Mouse (Mus musculus) embryonic facial prominence, embryonic 11.5 days (tissue): ENCODE measurements around the gene H60b. TPM values are rescaled to one million over a fixed set of nuclear protein-coding genes. Genes with fewer than 3 reads are reported as not detected.
"Not testable (repeated sequence)": the region's sequence is repeated elsewhere in the genome, so short reads cannot be mapped to it uniquely, and the experiment has no call there.

Experiments
- ATAC-seq: fragments of 200-750 bp; cut with Nextera tagmentation; replicated peaks from 2 replicates; pipeline ENCODE4 v1.8.0; 2017; ENCODE audit warnings: low read depth; ENCODE audit not compliant: insufficient number of reproducible peaks, low FRiP score, low TSS enrichment
- DNase-seq: peaks from one replicate; pipeline ENCODE4 v3.0.0-alpha.2; 2015; ENCODE audit warnings: low spot score
- H3K27ac ChIP-seq: fragments of 300-500 bp; sonication (generic); replicated peaks from 2 replicates; pipeline ENCODE4 v1.5.1; 2014; ENCODE audit warnings: mild to moderate bottlenecking, low read depth, low read length, control low read depth
- H3K27me3 ChIP-seq: fragments of 300-500 bp; sonication (generic); 2 replicates; pipeline ENCODE4 v1.6.1; 2014; ENCODE audit warnings: mild to moderate bottlenecking, low read length, moderate library complexity, mixed read lengths; ENCODE audit not compliant: control insufficient read depth, insufficient read depth
- H3K36me3 ChIP-seq: fragments of 300-500 bp; sonication (generic); replicated peaks from 2 replicates; pipeline ENCODE4 v1.6.1; 2014; ENCODE audit warnings: low read depth, mild to moderate bottlenecking, low read length, moderate library complexity, mixed read lengths; ENCODE audit not compliant: control insufficient read depth, insufficient read depth
- H3K4me1 ChIP-seq: fragments of 300-500 bp; sonication (generic); 2 replicates; pipeline ENCODE4 v1.6.1; 2014; ENCODE audit warnings: low read length, mixed read lengths; ENCODE audit not compliant: control insufficient read depth, insufficient read depth
- H3K4me2 ChIP-seq: fragments of 300-500 bp; sonication (generic); 2 replicates; pipeline ENCODE4 v1.6.1; 2014; ENCODE audit warnings: low read depth, mild to moderate bottlenecking, control low read depth, low read length, moderate library complexity
- H3K4me3 ChIP-seq: fragments of 300-500 bp; sonication (generic); 2 replicates; pipeline ENCODE4 v1.5.1; 2014; ENCODE audit warnings: low read depth, low read length, control low read depth
- H3K9ac ChIP-seq: fragments of 300-500 bp; sonication (generic); replicated peaks from 2 replicates; pipeline ENCODE4 v1.6.1; 2014; ENCODE audit warnings: mild to moderate bottlenecking, control low read depth, low read length
- H3K9me3 ChIP-seq: fragments of 300-500 bp; sonication (generic); replicated peaks from 2 replicates; pipeline ENCODE4 v1.6.1; 2016; ENCODE audit warnings: mild to moderate bottlenecking, low read length, inconsistent platforms, mixed read lengths; ENCODE audit not compliant: control insufficient read depth
- WGBS: fragments of 180-500 bp; shearing (Covaris S2); extraction: QIAGEN DNeasy Blood & Tissue Kit; methylation state at CpG from one replicate; pipeline ENCODE4 v1.1.7; 2014; 5-methylcytosine and 5-hydroxymethylcytosine counted together
- polyA plus RNA-seq: library from polyadenylated mRNA; unstranded; fragments of >200 nt; fragmentation: Nextera tagmentation; extraction: Ambion mirVana; gene quantifications from 2 replicates; pipeline ENCODE4 v1.2.1, GENCODE M21; 2014

The H60b gene
- polyA plus RNA-seq, 1 experiment from 2014 or later: 0.32 TPM

DNA sequence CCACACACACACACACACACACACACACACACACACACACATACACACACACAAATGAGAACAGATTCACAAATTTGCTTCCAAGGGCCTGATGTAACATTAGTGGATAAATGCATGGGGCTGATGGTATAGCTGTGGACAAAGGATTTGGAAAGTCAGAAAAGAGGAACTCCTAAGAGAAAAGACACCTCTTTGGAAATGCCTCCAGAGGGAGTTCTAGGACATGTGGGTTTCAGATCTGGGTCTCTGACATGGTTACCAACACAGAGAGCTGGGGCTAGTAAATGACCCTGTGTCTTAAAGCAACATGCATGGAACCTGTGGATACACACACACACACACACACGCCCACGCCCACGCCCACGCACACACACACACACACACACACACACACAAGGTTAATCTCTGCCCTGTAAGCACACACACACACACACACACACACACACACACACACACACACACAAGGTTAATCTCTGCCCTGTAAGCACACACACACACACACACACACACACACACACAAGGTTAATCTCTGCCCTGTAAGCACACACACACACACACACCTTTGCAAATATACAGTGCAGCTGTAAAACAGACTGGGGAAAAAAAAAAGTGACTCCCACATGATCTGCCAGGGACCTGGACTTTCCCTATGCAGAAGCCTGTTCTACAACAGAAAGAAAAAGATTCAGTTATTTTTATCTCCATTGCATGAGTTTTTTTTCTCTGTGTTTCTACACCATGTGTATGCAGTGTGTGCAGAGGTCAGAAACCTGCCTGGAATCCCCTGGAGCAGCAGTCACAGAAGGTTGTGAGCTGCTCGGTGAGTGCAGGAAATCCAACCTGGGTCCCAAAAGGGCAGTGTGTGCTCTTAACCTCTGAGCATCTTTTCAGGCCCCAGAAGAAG is 14.3 kb downstream of the H60b start:
- not testable (repeated sequence) for H3K4me3 ChIP-seq, ATAC-seq, DNase-seq

DNA sequence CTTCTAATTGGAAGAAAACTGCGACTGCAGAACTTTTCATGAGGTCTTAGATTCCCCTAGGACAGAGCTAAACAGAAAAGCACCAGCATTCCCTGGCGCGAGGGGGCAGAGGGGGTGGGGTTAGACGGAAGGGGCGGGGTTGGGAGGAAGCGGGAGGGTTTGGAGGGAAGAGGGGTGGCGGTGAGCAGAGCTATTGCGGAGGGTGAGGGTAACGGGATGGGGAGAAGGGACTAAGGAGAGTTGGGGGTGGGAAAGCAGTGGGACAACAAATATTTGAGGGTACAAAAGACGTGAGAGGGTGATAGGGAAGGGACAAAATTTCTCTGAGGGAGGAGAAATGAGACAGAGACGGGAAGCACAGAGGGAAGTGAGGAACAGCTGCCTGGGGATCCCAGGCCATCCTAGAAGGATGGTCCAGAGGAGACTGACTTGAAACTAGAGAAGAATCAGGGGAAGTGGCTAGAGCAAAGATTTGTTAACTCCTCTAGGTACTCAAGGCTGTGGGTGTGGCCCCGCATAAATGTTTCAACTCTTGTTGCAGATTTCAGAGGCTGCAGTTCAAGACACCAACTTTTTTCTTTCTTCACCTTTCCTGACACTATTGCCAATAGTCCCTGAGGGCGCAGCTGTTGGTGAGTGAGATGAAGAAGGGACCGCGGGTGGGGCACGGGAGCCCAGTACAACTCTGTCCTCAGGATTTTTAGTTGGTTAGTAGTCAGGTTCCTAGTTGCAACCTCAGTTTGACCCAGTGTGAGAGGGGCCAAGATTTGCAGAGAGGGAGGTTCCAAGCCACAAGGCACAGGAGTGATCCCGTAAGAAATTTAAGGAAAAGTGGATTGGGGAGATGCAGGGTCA is 15.2 kb downstream of the H60b start:
- not testable (repeated sequence) for H3K9me3 ChIP-seq, H3K4me1 ChIP-seq, H3K36me3 ChIP-seq, H3K27me3 ChIP-seq, H3K4me2 ChIP-seq, H3K27ac ChIP-seq, H3K4me3 ChIP-seq, H3K9ac ChIP-seq
- DNase-seq (peak; percentile 47), ATAC-seq (peak; percentile 67)
- 11% methylated on average over 11 of the region's 17 CpGs for WGBS

More for the DNA sequence above, 14.3 kb downstream of the H60b start:
- not testable (repeated sequence) for H3K9me3 ChIP-seq, H3K4me1 ChIP-seq, H3K27me3 ChIP-seq, H3K4me2 ChIP-seq, H3K27ac ChIP-seq, H3K36me3 ChIP-seq, H3K9ac ChIP-seq
- WGBS: 51% methylated on average over 4 of the region's 5 CpGs

DNA sequence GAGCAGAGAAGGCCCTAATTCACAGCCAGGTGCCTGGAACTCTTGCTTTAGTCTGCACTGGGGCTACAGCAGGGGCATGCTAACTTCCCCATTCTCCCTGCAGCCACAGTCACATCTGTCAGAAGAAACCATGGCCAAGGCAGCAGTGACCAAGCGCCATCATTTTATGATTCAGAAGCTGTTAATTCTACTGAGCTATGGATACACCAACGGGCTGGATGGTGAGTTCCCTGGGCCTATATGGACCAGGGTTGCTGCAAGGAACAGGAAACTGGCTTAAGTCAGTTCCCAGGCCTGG is 15.8 kb downstream of the H60b start:
- not testable (repeated sequence) for H3K4me2 ChIP-seq, H3K4me3 ChIP-seq, H3K4me1 ChIP-seq, H3K36me3 ChIP-seq, H3K27ac ChIP-seq, H3K9ac ChIP-seq, H3K9me3 ChIP-seq, DNase-seq, ATAC-seq, H3K27me3 ChIP-seq
- WGBS: 81% methylated on average over 2 of the region's 2 CpGs

DNA sequence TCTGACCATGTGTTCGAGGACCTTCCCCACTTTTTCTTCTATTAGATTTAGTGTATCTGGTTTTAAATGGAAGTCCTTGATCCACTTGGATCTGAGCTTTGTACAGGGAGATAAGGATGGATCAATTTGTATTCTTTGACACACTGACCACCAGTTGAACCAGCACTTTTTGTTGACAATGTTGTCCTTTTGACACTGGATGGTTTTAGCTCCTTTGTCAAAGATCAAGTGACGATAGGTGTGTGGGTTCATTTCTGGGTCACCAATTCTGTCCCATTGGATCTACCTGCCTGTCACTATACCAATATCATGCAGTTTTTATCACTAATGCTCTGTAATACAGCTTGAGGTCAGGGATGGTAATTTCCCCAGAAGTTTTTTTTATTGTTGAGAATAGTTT is 18.1 kb downstream of the H60b start:
- 86% methylated on average over 2 of the region's 2 CpGs for WGBS
- ATAC-seq, H3K36me3 ChIP-seq, H3K4me3 ChIP-seq, H3K27ac ChIP-seq, H3K4me1 ChIP-seq, H3K9ac ChIP-seq, DNase-seq, H3K9me3 ChIP-seq, H3K4me2 ChIP-seq, H3K27me3 ChIP-seq: not testable (repeated sequence)

DNA sequence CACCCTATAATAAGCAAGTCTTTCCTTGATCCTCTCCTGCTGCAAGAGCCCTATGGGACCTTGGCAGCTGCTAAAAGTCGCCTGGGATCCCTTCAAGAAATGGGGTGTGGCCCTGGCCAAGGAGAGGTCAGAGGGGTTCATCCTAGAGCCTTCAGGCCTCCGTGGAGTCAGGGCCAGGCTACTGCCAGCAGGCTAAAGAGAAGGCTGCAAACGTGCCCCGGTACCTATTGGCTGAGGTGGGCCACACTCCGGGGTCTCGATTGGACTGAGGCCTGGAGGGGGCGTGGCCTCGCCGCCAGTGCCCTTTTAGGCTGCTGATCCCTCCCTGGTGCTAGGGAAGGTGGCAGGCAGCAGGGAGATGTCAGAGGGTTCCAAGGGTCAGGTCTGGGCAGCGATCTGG is 32.6 kb downstream of the H60b start:
- peak; percentile 83 for ATAC-seq
- H3K9ac ChIP-seq, H3K4me3 ChIP-seq, H3K27me3 ChIP-seq, H3K4me2 ChIP-seq, H3K4me1 ChIP-seq, H3K9me3 ChIP-seq, H3K36me3 ChIP-seq, H3K27ac ChIP-seq: not testable (repeated sequence)
- WGBS: 2% methylated on average over 6 of the region's 10 CpGs
- DNase-seq: peak; percentile 20

DNA sequence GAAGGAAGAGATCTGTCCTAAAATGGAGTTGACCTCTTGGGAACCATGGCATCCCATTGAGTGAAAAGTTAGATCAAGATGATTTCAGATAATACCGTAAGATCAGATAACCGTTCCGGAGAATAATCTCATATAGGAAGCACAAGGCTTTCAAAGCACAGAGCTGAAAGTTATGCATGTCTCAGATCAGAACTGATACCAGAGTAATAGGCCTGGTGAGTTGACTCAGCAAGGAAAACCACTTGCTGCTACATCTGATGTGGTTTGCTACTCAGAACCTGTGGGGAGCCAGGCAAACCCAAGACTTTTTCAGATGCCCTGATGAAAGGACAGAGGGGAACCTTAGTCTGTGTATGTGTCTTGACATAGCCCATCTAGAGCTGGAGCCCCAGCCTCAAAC is 43.0 kb downstream of the H60b start:
- not testable (repeated sequence) for H3K9me3 ChIP-seq, H3K4me3 ChIP-seq, H3K27ac ChIP-seq, H3K36me3 ChIP-seq, H3K4me2 ChIP-seq, ATAC-seq, DNase-seq, H3K27me3 ChIP-seq, H3K4me1 ChIP-seq, H3K9ac ChIP-seq
- no CpG with 5 or more reads among the region's 3 CpGs for WGBS

DNA sequence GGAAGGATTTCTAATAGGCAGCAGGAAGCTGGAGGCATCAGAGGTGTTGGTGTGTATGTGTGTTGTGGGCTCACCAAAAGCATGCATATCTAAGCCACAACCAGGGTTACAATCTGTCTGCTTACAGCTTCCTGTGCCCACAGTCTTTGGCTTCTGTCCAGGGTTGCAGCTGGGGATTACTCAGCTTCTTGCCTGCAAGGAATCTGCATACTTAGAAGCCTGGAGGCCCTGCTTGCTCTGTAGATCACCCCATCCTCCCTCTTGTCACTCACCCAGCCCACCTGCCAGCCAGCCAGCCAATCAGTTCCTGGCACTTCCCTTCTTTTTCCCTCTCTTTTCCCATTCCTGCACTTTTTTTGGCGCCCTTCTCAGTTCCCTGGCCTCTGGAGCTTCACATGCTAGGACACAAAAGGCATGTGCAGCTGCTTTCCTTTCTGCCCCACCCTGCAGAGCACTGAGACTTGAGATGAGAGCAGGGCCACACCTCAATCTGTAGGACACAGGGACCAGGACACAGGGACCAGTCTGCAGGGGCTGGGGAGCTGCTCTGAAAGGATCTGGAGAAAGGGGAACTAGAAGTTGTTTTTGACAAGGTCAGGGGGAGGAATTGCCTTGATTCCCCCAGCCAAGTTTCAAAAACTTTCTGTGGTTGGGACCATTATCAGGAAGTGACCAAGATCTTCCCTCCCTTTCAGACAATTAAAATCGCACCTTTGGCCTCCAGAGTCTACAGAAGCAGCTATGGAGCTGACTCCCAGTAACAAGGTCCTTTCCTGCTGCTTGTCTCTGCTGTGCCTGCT is 44.6 kb downstream of the H60b start:
- H3K9me3 ChIP-seq, H3K36me3 ChIP-seq, ATAC-seq, H3K27ac ChIP-seq, H3K27me3 ChIP-seq, H3K4me3 ChIP-seq, H3K4me2 ChIP-seq, H3K9ac ChIP-seq, DNase-seq, H3K4me1 ChIP-seq: not testable (repeated sequence)
- WGBS: no CpG with 5 or more reads among the region's 2 CpGs
